Mouse (Mus musculus) gastrocnemius, postnatal 14 days (tissue): ENCODE data around the gene Rhox4c. TPM values are rescaled to one million over a fixed set of nuclear protein-coding genes. Genes with fewer than 3 reads are reported as not detected.
"Not testable (repeated sequence)": the region's sequence is repeated elsewhere in the genome, so short reads cannot be mapped to it uniquely, and the experiment has no call there.

Experiments used
- DNase-seq: peaks from one replicate; pipeline ENCODE4 v3.0.0; 2021; ENCODE audit warnings: mixed read lengths
- intact Hi-C: fragments of 180-260 bp; cut with DNase I; formaldehyde crosslinking; loops from one replicate; pipeline ENCODE4 v1.15.1; 2025; ENCODE audit warnings: low total_unique reads
- long read RNA-seq, 2 experiments: library from polyadenylated mRNA; stranded (forward); transcript quantifications; one replicate each; pipeline ENCODE4 v2.0.0; 2021
- total RNA-seq, 2 experiments: library from RNA; stranded (reverse); gene quantifications; 2 replicates each; pipeline ENCODE4 v1.2.3; 2021

Rhox4c gene
- not detected for total RNA-seq
- long read RNA-seq, experiment 1: 0 reads
- long read RNA-seq, experiment 2: 0 reads

- intact Hi-C loops, DNase-seq: not testable (repeated sequence)
Observed at GRCm38 (mm10) chrX:37480037-37480436, at the start of gene Rhox4c. TSS of gene Rhox4c (plus strand) at chrX:37480337.

DNA sequence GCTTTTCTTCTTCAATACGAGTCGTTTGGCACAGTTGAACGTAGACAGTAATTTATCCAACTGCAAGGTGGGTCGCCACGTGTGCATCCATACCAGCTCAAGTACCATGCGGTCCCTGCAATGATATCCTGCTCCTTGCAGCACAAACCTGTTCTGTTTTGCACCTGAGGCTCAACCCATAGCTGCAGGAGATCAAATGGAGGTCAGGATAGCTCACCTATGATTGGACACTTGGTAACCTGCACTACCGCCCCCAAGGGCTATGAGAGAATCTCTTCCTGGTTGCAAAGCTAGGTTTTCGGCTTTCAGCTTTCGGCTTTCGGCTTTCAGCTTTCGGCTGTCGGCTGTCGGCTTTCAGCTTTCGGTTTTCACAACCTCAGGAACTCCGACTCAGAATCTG is 47.9 kb upstream of the Rhox4c start, which contains the start of gene Rhox4b:
Gene Rhox4b (plus strand): TSS at position 301 of the 400 bp plus-strand sequence.
- DNase-seq, intact Hi-C loops: not testable (repeated sequence)

GRCm38 (mm10) chrX:37453380-37453779 is 26.8 kb upstream of the Rhox4c start, which contains the start of gene Rhox2c:
TSS of gene Rhox2c (plus strand) at chrX:37453680.
- intact Hi-C loops: not testable (repeated sequence)

DNA sequence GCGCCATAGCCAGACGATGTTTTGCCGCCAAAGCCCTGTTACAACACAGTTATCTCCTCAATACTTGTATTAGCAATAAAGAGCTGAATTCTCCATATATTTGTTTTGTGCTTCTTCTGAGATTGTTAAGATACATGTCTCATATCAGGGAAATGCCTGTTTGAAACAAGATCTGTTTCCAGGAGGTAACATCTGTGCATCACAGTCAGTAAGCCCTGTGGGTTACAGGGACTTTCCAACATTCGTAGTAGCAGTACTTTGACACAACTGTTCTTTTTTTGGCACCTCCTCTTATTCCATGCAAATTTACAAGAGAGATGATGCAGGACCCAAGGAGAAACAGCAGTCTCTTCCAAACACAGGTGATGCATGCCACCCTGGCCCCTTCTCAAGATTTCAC is 21.9 kb upstream of the Rhox4c start, which contains the start of gene Rhox3c:
Gene Rhox3c (plus strand): TSS at position 301 of the 400 bp plus-strand sequence.
- DNase-seq, intact Hi-C loops: not testable (repeated sequence)

More at GRCm38 (mm10) chrX:37453380-37453779, 26.8 kb upstream of the Rhox4c start, which contains the start of gene Rhox2c:
- DNase-seq: not testable (repeated sequence)

DNA sequence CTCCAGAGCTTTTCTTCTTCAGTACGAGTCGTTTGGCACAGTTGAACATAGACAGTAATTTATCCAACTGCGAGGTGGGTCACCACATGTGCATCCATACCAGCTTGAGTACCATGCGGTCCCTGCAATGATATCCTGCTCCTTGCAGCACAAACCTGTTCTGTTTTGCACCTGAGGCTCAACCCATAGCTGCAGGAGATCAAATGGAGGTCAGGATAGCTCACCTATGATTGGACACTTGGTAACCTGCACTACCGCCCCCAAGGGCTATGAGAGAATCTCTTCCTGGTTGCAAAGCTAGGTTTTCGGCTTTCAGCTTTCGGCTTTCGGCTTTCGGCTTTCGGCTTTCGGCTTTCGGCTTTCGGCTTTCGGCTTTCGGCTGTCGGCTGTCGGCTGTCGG is 33.9 kb downstream of the Rhox4c start, which contains the start of gene Rhox4d:
Gene Rhox4d (plus strand): TSS at position 301 of the 400 bp plus-strand sequence.
- DNase-seq, intact Hi-C loops: not testable (repeated sequence)

- DNase-seq, intact Hi-C loops: not testable (repeated sequence)
Observed at GRCm38 (mm10) chrX:37530152-37530551, 50.0 kb downstream of the Rhox4c start, which contains the start of gene Rhox2e. TSS of gene Rhox2e (plus strand) at chrX:37530452.

Other genes starting within 250 kb of the Rhox4c start
- gene Rhox2a, start 235.4 kb upstream of the Rhox4c start, total RNA-seq: not detected
- gene Rhox3a, start 230.4 kb upstream of the Rhox4c start, total RNA-seq: not detected
- not detected for gene Rhox4a, start 215.0 kb upstream of the Rhox4c start, total RNA-seq
- under 1 TPM in 1 of 2 experiments, not detected in 1; 0.35 TPM for gene Rhox3a2, start 100.3 kb upstream of the Rhox4c start, total RNA-seq
- not detected for gene Rhox4a2, start 89.5 kb upstream of the Rhox4c start, total RNA-seq
- gene Rhox2b, start 68.3 kb upstream of the Rhox4c start, total RNA-seq: not detected
- not detected for gene Rhox4b, start 47.8 kb upstream of the Rhox4c start, total RNA-seq
- not detected for gene Rhox2c, start 26.7 kb upstream of the Rhox4c start, total RNA-seq
- not detected for gene Rhox3c, start 21.8 kb upstream of the Rhox4c start, total RNA-seq
- not detected for gene Rhox2d, start 13.1 kb downstream of the Rhox4c start, total RNA-seq
- not detected for gene Rhox4d, start 34.0 kb downstream of the Rhox4c start, total RNA-seq
- gene Rhox2e, start 50.1 kb downstream of the Rhox4c start, total RNA-seq: not detected
- not detected for gene Rhox3e, start 61.7 kb downstream of the Rhox4c start, total RNA-seq
- not detected for gene Rhox4e, start 77.1 kb downstream of the Rhox4c start, total RNA-seq
- gene Rhox2f, start 91.1 kb downstream of the Rhox4c start, total RNA-seq: not detected
- gene Rhox3f, start 100.7 kb downstream of the Rhox4c start, total RNA-seq: not detected
- gene Rhox4f, start 127.4 kb downstream of the Rhox4c start, total RNA-seq: not detected
- gene Rhox3g, start 148.3 kb downstream of the Rhox4c start, total RNA-seq: not detected
- gene Rhox2g, start 163.1 kb downstream of the Rhox4c start, total RNA-seq: not detected
- gene Rhox4g, start 171.0 kb downstream of the Rhox4c start, total RNA-seq: not detected
- not detected for gene Rhox3h, start 188.4 kb downstream of the Rhox4c start, total RNA-seq
- gene Rhox2h, start 192.9 kb downstream of the Rhox4c start, total RNA-seq: not detected